In the genomic region with DNA sequence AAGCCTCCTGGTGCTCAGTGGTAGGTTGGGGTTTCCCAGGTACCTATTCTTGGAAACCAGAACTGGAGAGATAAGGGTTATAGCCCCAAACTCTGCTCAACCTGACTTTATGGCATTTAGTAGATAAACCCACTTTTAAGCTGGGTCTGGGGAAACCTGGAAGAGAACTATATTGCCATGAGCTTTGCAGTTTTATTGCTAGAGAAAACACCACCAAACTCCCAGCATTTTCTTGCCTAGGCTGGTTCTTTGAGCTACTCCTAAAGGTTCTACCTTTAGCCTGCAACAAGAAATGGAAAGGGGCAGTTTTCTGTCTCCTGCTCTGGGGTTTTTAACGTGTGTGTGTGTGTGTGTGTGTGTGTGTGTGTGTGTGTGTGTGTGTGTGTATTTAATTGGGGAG, we compare ENCODE assay signal across 32 mouse cellular contexts. TPM values are rescaled to one million over a fixed set of nuclear protein-coding genes. Genes with fewer than 3 reads are reported as not detected.
DNase-seq lines count a peak whose midpoint lies in the region; ATAC-seq and TF ChIP-seq lines count a peak whose summit lies in the region.
"Had no signal": no experiment of that assay in that cellular context is flagged by ENCODE, and none has a peak within 500 bp of the region (broad histone marks: within the 10 kb centered on the region; RNA-seq: fewer than 3 reads in every experiment).

No protein-coding gene starts in this region.

- no peaks in the 10 kb centered on the region for H3K36me3 ChIP-seq in hindbrain, embryonic 10.5 days
- no peaks in the 10 kb centered on the region for H3K36me3 ChIP-seq in hindbrain, embryonic 12.5 days
- no peaks in the 10 kb centered on the region for H3K36me3 ChIP-seq in forebrain, embryonic 14.5 days (ENCODE audit: control insufficient read depth, insufficient read depth, low read length)
- no peaks in the 10 kb centered on the region for H3K36me3 ChIP-seq in liver, embryonic 12.5 days
- H3K36me3 ChIP-seq: G1E; limb, embryonic 15.5 days; liver, embryonic 15.5 days; lung, embryonic 15.5 days; neural tube, embryonic 13.5 days had no signal

- H3K27ac ChIP-seq in hindbrain, embryonic 10.5 days, result no peak overlapping the region
- no peak overlapping the region for H3K27ac ChIP-seq in hindbrain, embryonic 12.5 days
- peak overlapping the region; percentile 97 for H3K27ac ChIP-seq in forebrain, embryonic 14.5 days (ENCODE audit: low read depth, low read length)
- H3K27ac ChIP-seq in liver, embryonic 12.5 days, result no peak overlapping the region
- no peak overlapping the region for H3K27ac ChIP-seq in layer of hippocampus, adult 2 months
- H3K27ac ChIP-seq: left cerebral cortex, adult 2 months; limb, embryonic 15.5 days; liver, embryonic 15.5 days; lung, embryonic 15.5 days; neural tube, embryonic 13.5 days had no signal

- no peak for ATAC-seq in hindbrain, embryonic 12.5 days (ENCODE audit: low FRiP score)
- no peak for ATAC-seq in forebrain, embryonic 14.5 days
- ATAC-seq in liver, embryonic 12.5 days, result no peak
- ATAC-seq: intestine, postnatal 0 days; Patski had no signal

- peaks cover 100% of the 10 kb centered on the region for H3K27me3 ChIP-seq in hindbrain, embryonic 10.5 days (ENCODE audit: insufficient read depth, poor library complexity, severe bottlenecking)
- peaks cover 91% of the 10 kb centered on the region for H3K27me3 ChIP-seq in hindbrain, embryonic 12.5 days
- peaks cover 56% of the 10 kb centered on the region for H3K27me3 ChIP-seq in forebrain, embryonic 14.5 days (replicated peaks; ENCODE audit: control insufficient read depth, insufficient read depth, low read length)
- H3K27me3 ChIP-seq in liver, embryonic 12.5 days (replicated peaks), result peaks cover 96% of the 10 kb centered on the region

- peak; percentile 4 for DNase-seq in hindbrain, embryonic 10.5 days (ENCODE audit: low spot score)
- peak; percentile 5 for DNase-seq in retina, embryonic 14.5 days (ENCODE audit: low spot score)
- no peak for DNase-seq in retina, postnatal 1 day
- no peak for DNase-seq in forebrain, embryonic 14.5 days (ENCODE audit: low spot score)
- DNase-seq in kidney, postnatal 4 days, result no peak
- no peak for DNase-seq in layer of hippocampus, adult 2 months (ENCODE audit: low spot score in 2 of 2)
- DNase-seq: adrenal gland, postnatal 36 days; cerebellum, adult 9-10 months; heart, postnatal 4 days; kidney, postnatal 36 days; layer of hippocampus, adult 9-11 months; left cerebral cortex, postnatal 4 days; lung, postnatal 4 days; thymus, adult 18-20 months; thymus, postnatal 36 days had no signal

- H3K9ac ChIP-seq in hindbrain, embryonic 12.5 days, result no peak overlapping the region
- H3K9ac ChIP-seq in forebrain, embryonic 14.5 days (ENCODE audit: low read length), result peak overlapping the region; percentile 74
- no peak overlapping the region for H3K9ac ChIP-seq in liver, embryonic 12.5 days
- H3K9ac ChIP-seq: limb, embryonic 15.5 days; liver, embryonic 15.5 days; lung, embryonic 15.5 days; neural tube, embryonic 13.5 days had no signal

- no peak overlapping the region for H3K4me2 ChIP-seq in hindbrain, embryonic 12.5 days (replicated peaks)
- peak overlapping the region; percentile 65 for H3K4me2 ChIP-seq in forebrain, embryonic 14.5 days (ENCODE audit: low read length)
- no peak overlapping the region for H3K4me2 ChIP-seq in liver, embryonic 12.5 days
- H3K4me2 ChIP-seq: limb, embryonic 15.5 days; liver, embryonic 15.5 days; lung, embryonic 15.5 days; neural tube, embryonic 13.5 days had no signal

- no peak for TF ChIP-seq CTCF in layer of hippocampus, adult 2 months (conservative IDR thresholded peaks at IDR 0.05)

- 0% methylated on average over 1 of the region's 1 CpGs for WGBS in hindbrain, embryonic 10.5 days
- 0% methylated on average over 1 of the region's 1 CpGs for WGBS in hindbrain, embryonic 12.5 days
- WGBS in forebrain, embryonic 14.5 days, result 0% methylated on average over 1 of the region's 1 CpGs
- WGBS in liver, embryonic 12.5 days (ENCODE audit: insufficient replicate concordance), result 0% methylated on average over 1 of the region's 1 CpGs

- peaks cover 21% of the 10 kb centered on the region for H3K4me1 ChIP-seq in hindbrain, embryonic 10.5 days (replicated peaks)
- peaks cover 17% of the 10 kb centered on the region for H3K4me1 ChIP-seq in hindbrain, embryonic 12.5 days
- H3K4me1 ChIP-seq in forebrain, embryonic 14.5 days (ENCODE audit: control insufficient read depth, insufficient read depth, low read length), result no peaks in the 10 kb centered on the region; the same call in 1 of the 2 replicates
- 0 out of 2 replicates have a peak, but pooled peaks cover 5% of the 10 kb centered on the region for H3K4me1 ChIP-seq in liver, embryonic 12.5 days

- no peak overlapping the region for H3K4me3 ChIP-seq in hindbrain, embryonic 10.5 days
- H3K4me3 ChIP-seq in hindbrain, embryonic 12.5 days, result no peak overlapping the region
- H3K4me3 ChIP-seq in forebrain, embryonic 14.5 days (ENCODE audit: low read depth, low read length), result peak overlapping the region; percentile 38
- H3K4me3 ChIP-seq in liver, embryonic 12.5 days, result no peak overlapping the region
- no peak overlapping the region for H3K4me3 ChIP-seq in layer of hippocampus, adult 2 months
- H3K4me3 ChIP-seq: limb, embryonic 15.5 days; liver, embryonic 15.5 days; lung, embryonic 15.5 days; neural tube, embryonic 13.5 days had no signal

- H3K9me3 ChIP-seq in hindbrain, embryonic 10.5 days, result no peaks in the 10 kb centered on the region
- H3K9me3 ChIP-seq in hindbrain, embryonic 12.5 days (replicated peaks), result no peaks in the 10 kb centered on the region
- no peaks in the 10 kb centered on the region for H3K9me3 ChIP-seq in forebrain, embryonic 14.5 days (replicated peaks; ENCODE audit: control insufficient read depth, low read length)
- H3K9me3 ChIP-seq in liver, embryonic 12.5 days (replicated peaks), result no peaks in the 10 kb centered on the region
- H3K9me3 ChIP-seq: G1E; limb, embryonic 15.5 days; liver, embryonic 15.5 days; lung, embryonic 15.5 days; neural tube, embryonic 13.5 days had no signal

RNA-seq across cellular contexts. Expression of a gene that starts 4.6 kb away (rescaled TPM):
- polyA plus RNA-seq in hindbrain, embryonic 10.5 days (2016; fragmentation: Nextera tagmentation; extraction: Ambion mirVana), result 0.47 and 1.0 TPM in 2 replicates
- 1.0 and 2.6 TPM in 2 replicates for polyA plus RNA-seq in hindbrain, embryonic 12.5 days (2016; fragmentation: Nextera tagmentation; extraction: Ambion mirVana)
- polyA plus RNA-seq in forebrain, embryonic 14.5 days (2014; fragmentation: Nextera tagmentation; extraction: Ambion mirVana), result 4.4 and 5.8 TPM in 2 replicates
- not detected in 2 replicates for polyA plus RNA-seq in liver, embryonic 12.5 days (2016; fragmentation: Nextera tagmentation; extraction: Ambion mirVana)
- 1 to 10 TPM; 7.5 to 8.5 TPM for total RNA-seq in layer of hippocampus, adult 2 months (2021)
- total RNA-seq: adrenal gland, adult 18-20 months; adrenal gland, postnatal 36 days; common myeloid progenitor, adult 5-6 weeks; gastrocnemius, postnatal 4 days; heart, postnatal 4 days; megakaryocyte-erythroid progenitor cell, adult 5-6 weeks had no signal
- polyA plus RNA-seq: G1E; heart, embryonic 16.5 days; intestine, postnatal 0 days; kidney, embryonic 14.5 days; liver, embryonic 15.5 days; lung, embryonic 15.5 days; neural tube, embryonic 13.5 days; small intestine, adult 2 months had no signal

RNA-seq across cellular contexts. Expression of a gene that starts 23.3 kb away (rescaled TPM):
- polyA plus RNA-seq in hindbrain, embryonic 10.5 days (2016; fragmentation: Nextera tagmentation; extraction: Ambion mirVana), result 3.4 and 14.5 TPM in 2 replicates
- polyA plus RNA-seq in hindbrain, embryonic 12.5 days (2016; fragmentation: Nextera tagmentation; extraction: Ambion mirVana), result 10.7 and 19.2 TPM in 2 replicates
- 55.7 and 77.2 TPM in 2 replicates for polyA plus RNA-seq in forebrain, embryonic 14.5 days (2014; fragmentation: Nextera tagmentation; extraction: Ambion mirVana)
- polyA plus RNA-seq in liver, embryonic 12.5 days (2016; fragmentation: Nextera tagmentation; extraction: Ambion mirVana), result 0.12 TPM in 1 of 2 replicates, not detected in the other
- 1 to 10 TPM; 4.3 to 6.1 TPM for total RNA-seq in layer of hippocampus, adult 2 months (2021)
- total RNA-seq: common myeloid progenitor, adult 5-6 weeks; G1E; megakaryocyte-erythroid progenitor cell, adult 5-6 weeks had no signal
- polyA plus RNA-seq: G1E; liver, embryonic 15.5 days; small intestine, adult 2 months had no signal

Comparison
In these comparisons a context has a peak if more than half of its experiments do, and no peak if none do; other contexts are left out.
1. DNase-seq: peak in hindbrain, embryonic 10.5 days (single experiment) and retina, embryonic 14.5 days (single experiment); none in retina, postnatal 1 day (single experiment), forebrain, embryonic 14.5 days (single experiment), kidney, postnatal 4 days (0 of 2) and layer of hippocampus, adult 2 months (0 of 2).